Mouse (Mus musculus) granulocyte monocyte progenitor cell, adult 5-6 weeks (primary cell): ENCODE measurements around the gene Gm10073. TPM values are rescaled to one million over a fixed set of nuclear protein-coding genes. Genes with fewer than 3 reads are reported as not detected.
A peak's percentile ranks its signal among the peaks of the same experiment; 100 is the strongest.
"Not testable (repeated sequence)": the region's sequence is repeated elsewhere in the genome, so short reads cannot be mapped to it uniquely, and the experiment has no call there.

Experiments
- ATAC-seq: replicated peaks from 2 replicates; pipeline ENCODE4 v1.8.0; 2016; ENCODE audit warnings: mild to moderate bottlenecking, moderate TSS enrichment, inconsistent platforms; ENCODE audit not compliant: poor library complexity, severe bottlenecking
- total RNA-seq, 2 experiments: library from RNA; stranded (forward) in 1 of 2; stranded (reverse) in 1 of 2; fragments of 200-712, 200-1000 nt in 1 of 2; fragments of >200 nt in 1 of 2; fragmentation: Nextera tagmentation in 1 of 2; gene quantifications; 2 replicates each; pipeline ENCODE4 v1.2.3; 2014 to 2017

Gene Gm10073
- total RNA-seq, 2 experiments from 2014 or later, result 8.2 to 29.2 TPM

GRCm38 (mm10) chr8:106599265-106599979 lies 26.2 kb upstream of the Gm10073 start:
- ATAC-seq, result no peak

GRCm38 (mm10) chr8:106597067-106597466 lies 23.8 kb upstream of the Gm10073 start:
- no peak for ATAC-seq

- not testable (repeated sequence) for ATAC-seq
These were observed 22.4 kb upstream of the Gm10073 start for GRCm38 (mm10) chr8:106595623-106596022.

- ATAC-seq, result no peak
These were observed 19.2 kb upstream of the Gm10073 start for GRCm38 (mm10) chr8:106592458-106592857.

GRCm38 (mm10) chr8:106588443-106589431 lies 15.5 kb upstream of the Gm10073 start:
- ATAC-seq, result no peak

- no peak for ATAC-seq
These were observed 13.6 kb upstream of the Gm10073 start for GRCm38 (mm10) chr8:106586896-106587295.

- peak; percentile 84 for ATAC-seq
These were observed 12.4 kb upstream of the Gm10073 start for GRCm38 (mm10) chr8:106585671-106586037.

GRCm38 (mm10) chr8:106584942-106585670 lies 11.8 kb upstream of the Gm10073 start:
- ATAC-seq, result no peak

GRCm38 (mm10) chr8:106581344-106582088 lies 8.3 kb upstream of the Gm10073 start:
- no peak for ATAC-seq

- no peak for ATAC-seq
These were observed 6.2 kb upstream of the Gm10073 start for GRCm38 (mm10) chr8:106579510-106579909.

GRCm38 (mm10) chr8:106576849-106577555 lies 3.7 kb upstream of the Gm10073 start:
- peak; percentile 71 for ATAC-seq

- ATAC-seq, result peak; percentile 83
These were observed 1.0 kb upstream of the Gm10073 start for GRCm38 (mm10) chr8:106574283-106574682.

GRCm38 (mm10) chr8:106572175-106572574 lies 1.1 kb downstream of the Gm10073 start:
- ATAC-seq, result not testable (repeated sequence)

GRCm38 (mm10) chr8:106571551-106572172 lies 1.6 kb downstream of the Gm10073 start:
- ATAC-seq, result no peak

GRCm38 (mm10) chr8:106570386-106570785 lies 2.9 kb downstream of the Gm10073 start:
- no peak for ATAC-seq

GRCm38 (mm10) chr8:106569006-106569405 lies 4.3 kb downstream of the Gm10073 start:
- no peak for ATAC-seq

- peak; percentile 79 for ATAC-seq
These were observed 9.5 kb downstream of the Gm10073 start for GRCm38 (mm10) chr8:106563691-106564182.

- peak; percentile 75 for ATAC-seq
These were observed 12.0 kb downstream of the Gm10073 start for GRCm38 (mm10) chr8:106561097-106561865.
